Mouse (Mus musculus): ENCODE measurements at regions not wholly inside any gene's neighbourhood (a gene's known extent, or its start where the extent isn't known, plus 50 kb on each side); places are given as distances from the start of the nearest gene placed in this dataset.

DNA sequence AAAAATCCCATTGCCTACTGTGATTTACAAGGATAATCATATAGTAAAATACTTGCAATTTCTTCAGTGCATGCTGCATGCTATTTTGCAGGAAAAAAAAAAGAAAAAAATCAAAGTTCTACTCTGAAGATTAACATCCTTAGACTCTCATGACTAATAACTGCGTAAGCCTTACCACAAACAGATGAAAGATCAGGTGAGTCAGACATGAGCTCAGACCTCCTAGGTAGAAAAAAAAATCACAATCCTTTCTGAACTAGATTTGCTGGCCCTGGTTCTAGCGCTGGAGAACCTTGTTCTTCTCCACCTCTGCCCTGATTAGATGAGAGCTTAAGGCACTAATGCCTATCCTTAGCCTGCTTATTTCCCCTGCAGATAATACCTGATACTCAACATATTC, 96.1 kb upstream of the Snap25 start:
- DNase-seq (ENCODE audit: low spot score in 2 of 2) = no peak

DNA sequence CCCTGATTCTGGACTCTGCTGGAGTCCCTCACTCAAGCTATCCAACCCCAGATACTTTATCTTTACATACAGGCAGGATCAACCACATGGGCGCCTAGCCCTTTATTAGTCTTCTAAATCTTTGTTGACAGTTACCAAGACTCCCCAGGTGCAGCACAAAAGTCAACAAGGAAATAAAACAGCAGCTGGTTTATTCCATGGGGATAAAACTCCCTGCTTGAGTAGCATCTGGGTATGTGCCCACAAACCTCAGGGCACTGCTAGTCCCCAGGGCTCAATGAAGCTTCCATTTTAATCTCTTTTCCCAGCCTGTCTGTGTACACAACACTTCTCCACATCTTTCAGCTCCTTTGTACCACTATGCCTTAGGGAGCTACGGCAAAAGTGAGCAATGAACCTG, 95.1 kb upstream of the Snap25 start:
- no peak for DNase-seq (ENCODE audit: low spot score in 2 of 2)

DNA sequence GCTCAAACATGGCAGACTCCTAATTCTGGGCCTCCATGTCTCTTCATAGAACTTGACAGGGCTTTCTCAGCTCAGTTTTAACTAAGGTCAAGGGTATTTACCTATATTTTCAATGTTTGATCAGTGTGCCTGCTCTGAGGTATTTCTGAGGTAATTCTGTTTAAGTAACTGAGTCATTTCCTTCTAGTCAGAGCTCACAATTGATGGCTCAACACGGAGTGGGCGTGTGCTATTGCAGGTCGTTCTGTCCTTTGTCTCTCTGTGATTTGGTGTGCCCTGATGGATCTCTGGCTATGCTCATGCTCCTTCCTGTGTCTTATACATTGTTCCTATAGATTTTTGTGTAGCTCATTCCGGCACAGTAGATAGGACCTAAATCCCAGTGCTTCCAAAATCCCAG, 92.9 kb upstream of the Snap25 start:
- DNase-seq (ENCODE audit: low spot score in 2 of 2) = no peak

DNA sequence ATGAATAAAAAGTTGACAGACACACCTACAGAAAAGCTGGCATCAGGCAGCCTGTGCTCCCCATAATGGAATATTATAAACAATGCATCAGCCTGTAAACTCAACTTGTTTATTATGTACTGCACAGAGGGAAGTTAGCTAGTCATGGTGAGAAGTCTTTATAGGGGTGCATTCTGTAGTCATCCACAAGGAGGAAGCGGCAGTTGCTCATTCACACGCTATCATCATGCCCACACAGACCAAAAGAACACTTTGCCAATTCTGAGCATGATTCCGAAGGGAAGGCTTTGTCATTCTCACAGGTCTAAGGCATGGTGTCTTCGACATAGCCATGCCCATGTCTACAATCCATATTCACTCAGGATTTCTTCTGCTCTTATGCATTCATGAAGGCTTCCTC, 92.3 kb upstream of the Snap25 start:
- DNase-seq (ENCODE audit: low spot score in 2 of 2) = peak in 1 of 2 experiments; percentile 28

DNA sequence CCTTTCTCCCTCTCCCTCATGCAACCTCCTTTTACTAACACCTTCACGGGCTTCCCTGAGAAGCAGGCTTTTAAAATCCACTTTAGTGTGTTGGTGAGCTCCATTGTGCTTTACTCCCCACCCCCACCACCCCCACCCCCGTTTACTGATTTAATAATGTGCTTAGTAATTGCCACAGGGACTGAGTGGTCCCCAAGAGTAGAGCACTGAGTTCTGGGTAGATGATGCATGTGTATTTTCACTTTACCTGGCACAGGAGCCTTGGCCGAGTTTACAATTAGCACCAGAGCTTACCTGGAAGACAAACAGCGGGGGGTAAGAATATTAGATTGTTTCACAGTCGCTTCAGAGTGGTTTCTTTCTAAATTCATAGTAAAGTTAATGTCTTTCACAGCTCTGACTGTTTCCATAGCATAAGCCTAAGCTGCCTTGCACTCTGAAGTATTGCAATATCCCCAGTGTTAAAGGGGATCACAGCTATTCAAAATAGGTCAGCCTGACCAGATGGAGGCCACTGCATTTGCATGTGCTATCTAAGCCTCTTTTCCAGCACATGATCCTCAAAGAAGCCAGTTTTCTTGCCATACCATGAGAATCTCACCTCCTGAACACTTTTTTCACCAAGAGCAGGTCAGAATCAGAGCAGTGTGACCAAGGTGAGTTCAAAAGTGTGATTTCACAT, 89.3 kb upstream of the Snap25 start:
- DNase-seq (ENCODE audit: low spot score in 2 of 2) = no peak

DNA sequence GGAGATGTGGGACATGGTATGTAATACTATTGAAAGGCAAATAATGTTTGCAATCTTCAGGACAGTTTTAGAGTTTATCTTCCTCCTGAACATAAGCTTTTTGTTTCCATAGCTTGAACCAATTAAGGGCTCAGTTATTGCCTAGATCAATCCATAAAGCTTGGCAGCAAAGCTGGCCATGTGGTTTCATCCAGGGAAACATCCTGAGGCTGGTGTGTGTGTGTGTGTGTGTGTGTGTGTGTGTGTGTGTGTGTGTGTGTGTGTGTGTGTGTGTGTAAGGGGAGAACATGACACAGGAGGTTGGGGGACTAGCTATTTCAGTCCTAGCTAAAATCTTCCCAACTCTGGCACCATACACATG, 88.8 kb upstream of the Snap25 start:
- no peak for DNase-seq (ENCODE audit: low spot score in 2 of 2)

DNA sequence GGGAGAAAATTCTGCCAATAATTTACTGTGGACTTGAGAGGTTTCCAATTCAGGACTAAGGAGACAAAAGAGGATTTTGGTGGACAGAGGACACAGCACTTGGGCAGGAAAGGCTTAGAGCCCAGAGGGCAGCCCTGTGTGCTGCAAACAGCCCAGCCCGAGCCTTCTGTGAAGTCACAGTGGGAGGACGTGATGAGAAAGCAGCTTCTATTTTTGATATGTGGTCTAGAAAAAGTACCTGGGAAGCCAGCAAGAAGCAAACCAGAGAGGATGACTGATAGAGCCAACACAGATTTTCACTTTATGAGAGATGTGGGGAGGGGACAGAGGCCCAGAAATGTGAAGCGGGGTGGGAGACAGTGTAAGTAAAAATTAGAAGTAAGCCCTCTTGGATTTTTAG, 66.3 kb upstream of the Snap25 start:
- DNase-seq (ENCODE audit: low spot score in 2 of 2) = no peak

DNA sequence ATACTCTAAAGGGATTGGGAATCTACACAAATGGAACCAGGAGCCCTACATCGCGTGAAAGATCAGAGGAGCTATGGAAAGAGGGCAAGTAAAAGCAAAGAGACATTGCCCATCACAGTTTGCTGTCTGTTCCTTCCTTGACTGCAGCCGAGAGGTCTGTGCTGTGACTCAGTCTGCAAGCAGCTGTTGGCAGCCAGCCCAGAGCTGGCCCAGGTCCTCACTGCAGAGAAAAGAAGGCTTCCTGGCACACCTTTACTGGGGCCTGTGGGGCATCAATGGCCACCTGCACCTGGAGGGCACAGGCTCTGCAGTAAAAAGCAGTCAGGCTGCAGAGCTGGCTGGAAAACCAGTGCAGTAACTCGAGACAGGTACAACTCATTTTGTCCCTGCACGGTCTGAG, 64.6 kb upstream of the Snap25 start:
- DNase-seq (ENCODE audit: low spot score in 2 of 2) = no peak

DNA sequence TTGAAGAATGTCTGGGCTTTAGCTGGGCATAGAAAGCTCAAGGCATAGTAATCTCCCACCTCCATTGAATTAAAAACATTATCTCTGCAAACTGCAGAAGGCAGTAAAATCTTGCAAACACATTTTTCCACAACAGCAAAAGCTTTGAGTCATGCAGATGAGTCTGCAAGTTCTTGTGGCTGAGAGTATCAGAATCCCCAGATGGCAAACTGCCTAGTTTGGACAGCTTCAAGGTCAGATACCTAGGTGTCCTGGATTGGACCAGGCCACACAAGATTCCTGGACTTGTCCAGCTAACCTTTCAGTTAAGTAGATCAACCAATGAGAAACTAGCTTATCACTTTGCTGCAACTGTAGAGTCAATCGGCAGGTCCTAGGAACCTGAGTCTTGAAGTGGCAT, 62.5 kb upstream of the Snap25 start:
- DNase-seq (ENCODE audit: low spot score in 2 of 2) = no peak

DNA sequence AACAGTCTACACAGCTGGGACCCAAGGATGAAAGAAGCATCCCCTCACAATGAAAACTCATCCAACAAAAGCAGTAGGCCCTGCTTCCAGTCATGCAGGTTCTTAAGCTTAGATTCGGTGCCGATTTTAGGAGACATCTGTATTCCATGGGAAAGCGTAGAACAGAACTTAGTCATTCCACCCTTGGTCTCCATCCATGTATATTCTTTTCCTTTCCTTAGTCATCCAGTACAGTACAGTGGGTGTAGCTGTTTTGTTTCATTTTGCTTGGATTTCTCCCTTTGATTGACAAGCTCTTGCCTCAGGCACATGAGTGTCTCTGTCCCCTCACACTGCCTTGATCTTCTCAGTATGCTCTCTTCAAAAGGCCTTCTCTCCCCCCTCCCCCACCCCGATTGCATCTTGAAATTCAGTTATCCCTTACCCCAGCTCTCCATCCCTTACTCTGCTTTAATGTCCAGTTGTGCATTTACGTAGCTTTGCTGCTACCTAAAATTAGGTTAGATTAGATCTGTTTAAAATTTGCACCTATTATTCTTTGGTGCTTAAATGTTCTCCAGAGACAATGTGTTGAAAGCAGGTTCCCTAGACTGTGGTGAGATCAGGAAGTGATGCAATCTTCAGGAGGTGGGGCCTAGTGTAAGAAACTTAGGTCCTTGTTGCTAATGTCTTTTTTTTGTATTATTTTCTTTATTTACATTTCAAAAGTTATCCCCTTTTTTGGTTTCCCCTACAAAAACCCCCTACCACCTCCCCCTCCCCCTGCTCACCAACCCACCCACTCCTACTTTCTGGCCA, 60.8 kb upstream of the Snap25 start:
- no peak for DNase-seq (ENCODE audit: low spot score in 2 of 2)
